Comparison of ENCODE assay signal across 28 mouse cellular contexts in genomic region chr5:32778168-32778567, GRCm38 (mm10). TPM values are rescaled to one million over a fixed set of nuclear protein-coding genes. Genes with fewer than 3 reads are reported as not detected.
DNase-seq lines count a peak whose midpoint lies in the region; ATAC-seq and TF ChIP-seq lines count a peak whose summit lies in the region.
"Had no signal": no experiment of that assay in that cellular context is flagged by ENCODE, and none has a peak within 500 bp of the region (broad histone marks: within the 10 kb centered on the region; RNA-seq: fewer than 3 reads in every experiment).

No protein-coding gene starts in this region.

- peak in 1 of 2 experiments; percentile 46; a peak in 1 of 4 replicates for TF ChIP-seq EP300 in MEL (IDR thresholded peaks at IDR 0.05; ENCODE audit: low read depth in 1 of 2, low read length in 2 of 2)

- no peak overlapping the region for H3K27ac ChIP-seq in MEL (ENCODE audit: control insufficient read depth, low read depth, low read length)
- H3K27ac ChIP-seq: embryonic facial prominence, embryonic 13.5 days; embryonic facial prominence, embryonic 15.5 days; forebrain, embryonic 10.5 days; forebrain, embryonic 12.5 days; forebrain, embryonic 15.5 days had no signal

- intact Hi-C loops in left cerebral cortex, postnatal 4 days (cut with DNase I) = no loop called here

- peak; percentile 35 for ATAC-seq in Patski
- peak; percentile 56 for ATAC-seq in megakaryocyte progenitor cell, adult 5-6 weeks (replicated peaks; ENCODE audit: poor library complexity)
- ATAC-seq: CD4-positive, CD25-positive, alpha-beta regulatory T cell, adult 4 months; forebrain, embryonic 15.5 days; forebrain, postnatal 0 days had no signal

- POLR2A ChIA-PET in Patski (lab: Charles Lee) = no interaction called here

- H3K79me2 ChIP-seq in MEL (ENCODE audit: control insufficient read depth, insufficient read depth, low read length, poor library complexity) = peaks cover 3% of the 10 kb centered on the region; the same call in 1 of the 2 replicates

- H3K9ac ChIP-seq in MEL (ENCODE audit: control insufficient read depth, low read depth, low read length, poor library complexity, severe bottlenecking) = no peak overlapping the region
- H3K9ac ChIP-seq: embryonic facial prominence, embryonic 13.5 days; embryonic facial prominence, embryonic 15.5 days; forebrain, embryonic 12.5 days; forebrain, embryonic 15.5 days; forebrain, postnatal 0 days had no signal

- CTCF ChIA-PET in Patski (lab: Charles Lee) = no interaction called here

- TF ChIP-seq RAD21 in MEL (IDR thresholded peaks at IDR 0.05; ENCODE audit: low read depth, low read length) = no peak

- H3K4me3 ChIP-seq in MEL (ENCODE audit: control insufficient read depth in 1 of 2, insufficient read depth in 1 of 2, low read depth in 2 of 2, low read length in 2 of 2) = no peak overlapping the region
- H3K4me3 ChIP-seq: embryonic facial prominence, embryonic 13.5 days; embryonic facial prominence, embryonic 15.5 days; erythroblast, embryonic 14.5 days; forebrain, embryonic 10.5 days; forebrain, embryonic 12.5 days; forebrain, embryonic 15.5 days had no signal

- in situ Hi-C loops in Patski (cut with MboI; ENCODE audit: low pct_unique_long_range_greater_than_20kb) = no loop called here

- peaks cover 0 to 20% of the 10 kb centered on the region in 2 experiments; a peak in 3 of 4 replicates for H3K36me3 ChIP-seq in MEL (ENCODE audit: control insufficient read depth in 1 of 2, insufficient read depth in 2 of 2, low read length in 2 of 2)

- TF ChIP-seq POLR2A in MEL (IDR thresholded peaks at IDR 0.05; ENCODE audit: control insufficient read depth in 1 of 2, insufficient read depth in 1 of 2, low read depth in 1 of 2, low read length in 2 of 2, poor library complexity in 1 of 2) = no peak

- TF ChIP-seq CTCF in MEL (IDR thresholded peaks at IDR 0.05 in 2 of 3, conservative IDR thresholded peaks at IDR 0.05 in 1 of 3; ENCODE audit: control insufficient read depth in 1 of 3, insufficient read depth in 1 of 3, low read depth in 2 of 3, low read length in 3 of 3, poor library complexity in 1 of 3, severe bottlenecking in 1 of 3) = no peak
- TF ChIP-seq CTCF in Patski (IDR thresholded peaks at IDR 0.05) = no peak

- no peaks in the 10 kb centered on the region for H3K9me3 ChIP-seq in MEL (replicated peaks; ENCODE audit: insufficient read depth, low read length)
- H3K9me3 ChIP-seq: embryonic facial prominence, embryonic 13.5 days; embryonic facial prominence, embryonic 15.5 days; forebrain, embryonic 10.5 days; forebrain, embryonic 12.5 days; forebrain, embryonic 15.5 days; G1E had no signal

- H3K4me1 ChIP-seq in MEL (ENCODE audit: control insufficient read depth in 1 of 2, insufficient read depth in 2 of 2, low read length in 2 of 2) = peaks cover 16 to 22% of the 10 kb centered on the region in 2 experiments
- H3K4me1 ChIP-seq: embryonic facial prominence, embryonic 13.5 days; embryonic facial prominence, embryonic 15.5 days; forebrain, embryonic 10.5 days; forebrain, embryonic 12.5 days; forebrain, embryonic 15.5 days had no signal

- peak; percentile 79 for DNase-seq in MEL (ENCODE audit: low read depth, low spot score)
- no peak for DNase-seq in Patski (ENCODE audit: low read depth, low spot score)
- DNase-seq in neural tube, embryonic 10.5 days (ENCODE audit: extremely low spot score, low spot score) = no peak
- no peak for DNase-seq in cerebellum, postnatal 25 days
- no peak for DNase-seq in left cerebral cortex, postnatal 4 days
- DNase-seq: adrenal gland, adult 2 months; adrenal gland, postnatal 10 days; adrenal gland, postnatal 25 days; B cell, adult 2 months; cerebellum, adult 11 months; cerebellum, adult 18-20 months; cerebellum, adult 8-10 months; cerebellum, adult 9-11 months; cerebellum, postnatal 14 days; embryo, embryonic 11 days; forebrain, postnatal 0 days had no signal

- no peaks in the 10 kb centered on the region for H3K27me3 ChIP-seq in MEL (ENCODE audit: control insufficient read depth in 1 of 2, insufficient read depth in 2 of 2, low read length in 2 of 2)
- H3K27me3 ChIP-seq in Patski = no peaks in the 10 kb centered on the region
- H3K27me3 ChIP-seq: CH12.LX; embryonic facial prominence, embryonic 13.5 days; embryonic facial prominence, embryonic 15.5 days; forebrain, embryonic 12.5 days; forebrain, embryonic 15.5 days had no signal

TF ChIP-seq in MEL, 35 proteins besides CTCF, POLR2A, EP300 and RAD21:
- no peak for TF ChIP-seq ZMIZ1 (IDR thresholded peaks at IDR 0.05; ENCODE audit: low read depth, low read length)
- TF ChIP-seq JUND (IDR thresholded peaks at IDR 0.05; ENCODE audit: low read depth, low read length) = no peak
- TF ChIP-seq MAX (IDR thresholded peaks at IDR 0.05; ENCODE audit: low read length) = peak; percentile 67
- TF ChIP-seq TCF12 (IDR thresholded peaks at IDR 0.05; ENCODE audit: low read depth, low read length) = peak; percentile 58
- TF ChIP-seq NRF1 (IDR thresholded peaks at IDR 0.05; ENCODE audit: insufficient read depth, low read depth, low read length, poor library complexity, severe bottlenecking) = no peak
- no peak for TF ChIP-seq ZNF384 (IDR thresholded peaks at IDR 0.05; ENCODE audit: low read depth, low read length)
- no peak for TF ChIP-seq POLR2AphosphoS2 (IDR thresholded peaks at IDR 0.05; ENCODE audit: low read length)
- peak; percentile 40; the same call in 1 of the 2 replicates for TF ChIP-seq ELF1 (IDR thresholded peaks at IDR 0.05; ENCODE audit: low read depth, low read length)
- TF ChIP-seq USF1 (IDR thresholded peaks at IDR 0.05; ENCODE audit: low read depth, low read length) = peak; percentile 85
- TF ChIP-seq GABPA (IDR thresholded peaks at IDR 0.05; ENCODE audit: low read depth, low read length) = no peak
- no peak for TF ChIP-seq ZC3H11A (IDR thresholded peaks at IDR 0.05; ENCODE audit: low read depth, low read length)
- TF ChIP-seq ETS1 (IDR thresholded peaks at IDR 0.05; ENCODE audit: low read depth, low read length) = 0 out of 2 replicates have a peak, but pooled peaks have one; percentile 15
- TF ChIP-seq MAFK (IDR thresholded peaks at IDR 0.05; ENCODE audit: borderline replicate concordance, low read depth, low read length) = no peak
- 0 out of 2 replicates have a peak, but pooled peaks have one; percentile 7 for TF ChIP-seq SMC3 (IDR thresholded peaks at IDR 0.05; ENCODE audit: low read depth, low read length)
- TF ChIP-seq POLR2AphosphoS5 (IDR thresholded peaks at IDR 0.05; ENCODE audit: borderline replicate concordance, low read depth, low read length) = no peak
- TF ChIP-seq CHD2 (IDR thresholded peaks at IDR 0.05; ENCODE audit: low read length) = no peak
- no peak for TF ChIP-seq UBTF (IDR thresholded peaks at IDR 0.05; ENCODE audit: borderline replicate concordance, insufficient read depth, low read depth, low read length)
- no peak for TF ChIP-seq HCFC1 (IDR thresholded peaks at IDR 0.05; ENCODE audit: low read depth, low read length)
- TF ChIP-seq RCOR1 (IDR thresholded peaks at IDR 0.05; ENCODE audit: low read depth, low read length) = peak; percentile 62
- TF ChIP-seq BHLHE40 (IDR thresholded peaks at IDR 0.05; ENCODE audit: borderline replicate concordance, low read depth, low read length) = no peak; the same call in 1 of the 2 replicates
- no peak; a peak in 1 of 4 replicates for TF ChIP-seq USF2 (IDR thresholded peaks at IDR 0.05; ENCODE audit: borderline replicate concordance in 1 of 2, insufficient read depth in 1 of 2, low read depth in 1 of 2, low read length in 2 of 2)
- TF ChIP-seq MYB (IDR thresholded peaks at IDR 0.05; ENCODE audit: low read depth, low read length) = no peak
- TF ChIP-seq MEF2A (IDR thresholded peaks at IDR 0.05; ENCODE audit: extremely low read depth, insufficient replicate concordance, low read depth, low read length, poor library complexity, severe bottlenecking) = no peak
- no peak for TF ChIP-seq E2F4 (IDR thresholded peaks at IDR 0.05; ENCODE audit: borderline replicate concordance, low read depth, low read length)
- no peak for TF ChIP-seq TBP (IDR thresholded peaks at IDR 0.05; ENCODE audit: low read depth, low read length)
- TF ChIP-seq MYC (IDR thresholded peaks at IDR 0.05; ENCODE audit: low read depth, low read length) = no peak
- no peak for TF ChIP-seq CHD1 (IDR thresholded peaks at IDR 0.05; ENCODE audit: low read depth, low read length)
- no peak for TF ChIP-seq KAT2A (conservative IDR thresholded peaks at IDR 0.05; ENCODE audit: low read depth, low read length)
- peak; percentile 85 for TF ChIP-seq SIN3A (IDR thresholded peaks at IDR 0.05; ENCODE audit: low read length)
- TF ChIP-seq TAL1 (IDR thresholded peaks at IDR 0.05; ENCODE audit: low read length) = no peak
- no peak for TF ChIP-seq MAZ (IDR thresholded peaks at IDR 0.05; ENCODE audit: low read depth, low read length)
- TF ChIP-seq ZKSCAN1 (IDR thresholded peaks at IDR 0.05; ENCODE audit: low read depth, low read length) = no peak
- no peak for TF ChIP-seq GATA1 (IDR thresholded peaks at IDR 0.05; ENCODE audit: low read depth, low read length)
- peak; percentile 93 for TF ChIP-seq MXI1 (IDR thresholded peaks at IDR 0.05; ENCODE audit: low read depth, low read length)
- TF ChIP-seq NELFE (IDR thresholded peaks at IDR 0.05; ENCODE audit: low read depth, low read length) = no peak

RNA-seq across cellular contexts. Expression of gene Pisd, which starts 7.3 kb away (rescaled TPM):
- total RNA-seq in MEL (2012; rRNA removed) = 57.4 and 59.5 TPM in 2 replicates
- 10 to 100 TPM; 70.1 to 76.3 TPM for polyA plus RNA-seq in MEL (2012; ENCODE audit: insufficient read depth in 1 of 2, insufficient read length in 2 of 2, low read depth in 1 of 2, low replicate concordance in 2 of 2, missing spikeins in 1 of 2)
- polyA plus RNA-seq in Patski (2021) = 58.8 TPM
- 32.3 and 33.8 TPM in 2 replicates for total RNA-seq in megakaryocyte progenitor cell, adult 5-6 weeks (2015)
- total RNA-seq in megakaryocyte progenitor cell, adult 5-6 weeks (2017) = 34.5 and 38.9 TPM in 2 replicates
- 10 to 100 TPM; 45.6 to 49.8 TPM for total RNA-seq in left cerebral cortex, postnatal 4 days (2021)

RNA-seq across cellular contexts. Expression of gene Gm20671, which starts 48.7 kb away (rescaled TPM):
- total RNA-seq in MEL (2012; rRNA removed) = not detected in 2 replicates
- polyA plus RNA-seq in MEL (2012; ENCODE audit: insufficient read depth in 1 of 2, insufficient read length in 2 of 2, low read depth in 1 of 2, low replicate concordance in 2 of 2, missing spikeins in 1 of 2) (1 to 10 TPM in 1 of 2 experiments, not detected in 1; 7.3 TPM), Patski (2021) (not detected)
- not detected in 2 replicates for total RNA-seq in megakaryocyte progenitor cell, adult 5-6 weeks (2015)
- 3.9 and 6.6 TPM in 2 replicates for total RNA-seq in megakaryocyte progenitor cell, adult 5-6 weeks (2017)
- total RNA-seq in left cerebral cortex, postnatal 4 days (2021) = not detected
- total RNA-seq: adrenal gland, postnatal 10 days; adrenal gland, postnatal 25 days; adrenal gland, postnatal 4 days had no signal
- polyA plus RNA-seq: CD4-positive, CD25-positive, alpha-beta regulatory T cell, adult 4 months; embryonic facial prominence, embryonic 11.5 days; embryonic facial prominence, embryonic 13.5 days; embryonic facial prominence, embryonic 15.5 days; forebrain, embryonic 10.5 days; forebrain, embryonic 12.5 days; forebrain, embryonic 15.5 days; forebrain, postnatal 0 days had no signal
